In the genomic region with DNA sequence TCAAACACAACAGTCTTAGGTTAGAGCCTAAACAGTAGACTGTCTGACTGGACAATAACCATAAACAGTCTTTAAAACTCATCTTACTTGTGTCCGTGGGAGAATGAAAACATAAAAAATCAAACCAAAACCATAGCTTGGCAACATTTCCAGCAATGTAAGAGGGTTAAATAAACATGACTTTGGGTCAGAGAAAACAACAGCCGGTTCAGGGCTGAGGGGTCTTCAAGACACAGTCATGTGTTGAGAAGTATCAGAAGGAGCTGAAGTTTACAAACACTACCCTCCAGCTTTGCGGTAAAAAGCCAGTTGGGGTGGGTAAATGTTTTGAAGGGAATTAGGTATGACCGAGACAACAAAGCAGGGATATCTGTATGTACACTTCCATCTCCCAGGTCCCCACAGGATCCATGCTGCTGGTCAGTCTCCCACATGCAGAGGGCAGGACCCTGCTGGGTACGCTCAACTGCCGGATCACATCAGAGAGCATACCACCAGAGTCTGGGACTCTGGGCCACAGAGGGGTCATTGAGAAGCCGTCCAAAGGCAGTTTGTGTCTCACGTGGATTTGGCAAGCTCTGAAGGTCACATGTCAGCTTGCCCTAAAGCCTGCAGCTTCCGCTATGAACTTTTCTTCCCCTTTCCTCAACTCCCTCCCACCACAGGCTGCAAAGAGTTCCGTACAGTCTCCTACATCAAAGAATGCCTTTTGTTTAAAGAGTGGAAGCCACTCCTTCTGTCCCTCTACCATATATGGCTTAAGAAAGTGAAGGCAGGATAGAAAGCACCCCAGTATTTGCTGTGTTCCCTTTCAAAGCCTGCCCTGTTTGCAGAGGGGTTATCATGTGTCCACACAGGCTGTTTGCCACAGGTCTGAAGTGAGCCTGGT, we compare ENCODE assay signal across 8 mouse cellular contexts.
DNase-seq lines count a peak whose midpoint lies in the region; ATAC-seq lines count a peak whose summit lies in the region.

No protein-coding gene starts in this region.

- WGBS in heart, embryonic 12.5 days: 39% methylated on average over 10 of the region's 10 CpGs

- no peaks in the 10 kb centered on the region for H3K27me3 ChIP-seq in heart, embryonic 12.5 days (replicated peaks)

- H3K9me3 ChIP-seq in heart, embryonic 12.5 days (replicated peaks): peaks cover 3% of the 10 kb centered on the region; the same call in 1 of the 2 replicates

- H3K4me3 ChIP-seq in heart, embryonic 12.5 days: no peak overlapping the region

- DNase-seq in T-cell, adult 2 months (ENCODE audit: low spot score): peak; percentile 76
- DNase-seq in adrenal gland, postnatal 10 days: peak; percentile 32
- DNase-seq in kidney, postnatal 25 days: peak; percentile 23 to 50
- peak; percentile 42 for DNase-seq in thymus, postnatal 25 days
- DNase-seq in urinary bladder, adult 2 months (ENCODE audit: low spot score): no peak
- DNase-seq in cerebellum, adult 18-20 months: no peak

- H3K9ac ChIP-seq in heart, embryonic 12.5 days: no peak overlapping the region

- H3K27ac ChIP-seq in heart, embryonic 12.5 days (ENCODE audit: poor library complexity, severe bottlenecking): no peak overlapping the region

- peaks cover 6% of the 10 kb centered on the region for H3K4me1 ChIP-seq in heart, embryonic 12.5 days (replicated peaks)

- ATAC-seq in heart, embryonic 12.5 days (ENCODE audit: insufficient number of reproducible peaks, low FRiP score): peak; percentile 61; the same call in 1 of the 2 replicates
- ATAC-seq in megakaryocyte, adult 5-6 weeks (ENCODE audit: poor library complexity, severe bottlenecking): peak; percentile 86

- no peak overlapping the region; the same call in 1 of the 2 replicates for H3K4me2 ChIP-seq in heart, embryonic 12.5 days

- no peaks in the 10 kb centered on the region for H3K36me3 ChIP-seq in heart, embryonic 12.5 days

Comparison
In these comparisons a context has a peak if more than half of its experiments do, and no peak if none do; other contexts are left out.
1. DNase-seq: peak in T-cell, adult 2 months (single experiment), adrenal gland, postnatal 10 days (single experiment), kidney, postnatal 25 days (2 of 2) and thymus, postnatal 25 days (single experiment); none in urinary bladder, adult 2 months (single experiment) and cerebellum, adult 18-20 months (0 of 2).